Mouse (Mus musculus) effector memory CD4-positive, alpha-beta T cell, adult 7 months (primary cell): ENCODE results near the gene Flg. TPM values are rescaled to one million over a fixed set of nuclear protein-coding genes. Genes with fewer than 3 reads are reported as not detected.

ENCODE experiments used
- polyA plus RNA-seq: library from polyadenylated mRNA; unstranded; fragments of 100-300 nt; shearing (Covaris generic); gene quantifications from one replicate; pipeline ENCODE4 v1.2.1, GENCODE M21; 2017

Flg gene
- 1.5 TPM for polyA plus RNA-seq

GRCm38 (mm10) chr3:93273223-93273622 is at the start of gene Flg:
Flg (plus strand) TSS chr3:93273523.

GRCm38 (mm10) chr3:93319449-93319848 is 46.1 kb downstream of the Flg start, which contains the start of gene Hrnr:
Hrnr (plus strand) TSS chr3:93319749.

Other genes with a start within 250 kb of the Flg start
- not detected for gene Gm4858, start 204.7 kb upstream of the Flg start, polyA plus RNA-seq
- gene Crnn, start 128.7 kb upstream of the Flg start, polyA plus RNA-seq: not detected
- gene Flg2, start 76.2 kb upstream of the Flg start, polyA plus RNA-seq: 0.05 TPM
- not detected for gene Hrnr, start 46.2 kb downstream of the Flg start, polyA plus RNA-seq
- gene Rptn, start 120.2 kb downstream of the Flg start, polyA plus RNA-seq: not detected
- not detected for gene Tchh, start 168.8 kb downstream of the Flg start, polyA plus RNA-seq
- not detected for gene Tchhl1, start 195.2 kb downstream of the Flg start, polyA plus RNA-seq
- 993 TPM for gene S100a11, start 247.0 kb downstream of the Flg start, polyA plus RNA-seq